Mouse (Mus musculus) kidney, adult 2 months (tissue): Measurements from ENCODE around the gene Prokr2.

Source experiments
- CTCF ChIP-seq: fragments of 200-500 bp; conservative IDR thresholded peaks from 2 replicates; pipeline ENCODE4 v1.5.1; 2011; ENCODE audit warnings: low read depth, mild to moderate bottlenecking, control low read depth, low read length, moderate library complexity, mixed read lengths; ENCODE audit not compliant: insufficient read depth, insufficient read length
- POLR2A ChIP-seq: fragments of 200-500 bp; IDR thresholded peaks from one replicate; pipeline ENCODE4 v1.6.1; 2011; ENCODE audit warnings: low read depth, low read length, control low read depth

DNA sequence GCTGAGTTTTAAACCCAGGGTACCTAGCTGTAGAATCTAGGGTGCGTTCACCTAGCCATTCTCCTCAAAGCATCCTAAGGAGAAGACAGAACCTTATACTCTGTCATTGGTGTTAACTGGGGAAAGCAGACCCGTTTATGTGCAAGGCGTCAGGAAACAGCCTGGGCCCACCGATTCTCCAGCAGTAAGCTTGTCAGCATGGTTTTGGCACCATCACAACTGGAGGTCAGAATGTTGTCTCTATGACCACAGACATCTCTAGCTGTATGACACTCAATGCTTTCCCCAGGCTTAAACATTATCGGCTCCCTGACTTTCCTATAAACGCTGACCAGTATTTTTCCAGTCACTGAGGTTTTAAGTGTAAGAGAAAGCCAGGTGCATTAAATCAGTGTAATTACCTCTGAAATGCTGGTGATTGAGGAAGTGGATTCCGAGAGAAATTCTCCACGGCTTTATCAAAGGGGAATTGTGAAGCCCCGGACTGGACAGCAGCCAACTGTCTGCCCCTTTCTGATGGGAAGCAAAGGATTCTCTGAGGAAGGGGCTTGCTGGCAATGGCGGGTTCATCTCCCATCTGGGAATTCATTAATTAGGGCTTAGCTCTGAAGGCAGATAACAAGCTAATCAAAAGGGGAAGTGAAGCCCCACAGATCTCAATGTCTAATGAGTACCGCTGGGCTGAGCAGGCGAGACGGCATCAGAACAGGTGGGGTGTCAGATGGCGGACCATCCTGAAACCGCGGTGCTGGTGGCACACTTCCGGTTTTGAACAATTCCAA lies 42.1 kb upstream of the Prokr2 start:
- TF ChIP-seq POLR2A (no peak), CTCF (no peak)
